Mouse (Mus musculus) layer of hippocampus, adult 8-10 months (tissue): ENCODE data around the gene Lamb1. TPM values are rescaled to one million over a fixed set of nuclear protein-coding genes. Genes with fewer than 3 reads are reported as not detected.

Experiments
- DNase-seq, 2 experiments: peaks; one replicate each; pipeline ENCODE4 v3.0.0; 2022; ENCODE audit warnings: low spot score in 2 of 2
- total RNA-seq, 4 experiments: library from RNA; stranded (reverse); gene quantifications; 2 replicates each; pipeline ENCODE4 v1.2.4; 2022

The Lamb1 gene
- total RNA-seq, 4 experiments from 2014 or later, result 32.9 to 38.1 (median 35.4) TPM

DNA sequence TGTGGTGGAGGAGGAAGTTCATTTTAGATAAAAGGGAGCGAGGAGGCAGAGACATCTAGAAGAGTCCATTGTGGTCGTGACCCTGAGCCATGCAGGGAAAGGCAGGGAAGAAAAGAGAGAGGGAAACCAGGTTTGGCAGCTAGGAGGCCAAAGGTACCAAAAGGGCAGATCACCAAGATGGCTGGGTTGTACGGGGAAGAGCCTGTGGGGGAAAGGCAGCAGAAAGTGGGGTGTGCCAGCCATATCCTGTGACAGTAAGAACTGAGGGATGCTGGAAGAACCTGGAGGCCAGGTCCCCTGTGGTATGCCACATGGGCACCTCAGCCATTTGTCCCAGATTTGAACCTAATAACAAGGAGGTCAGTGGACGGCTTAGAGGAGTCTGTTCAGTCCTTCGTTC, 47.2 kb downstream of the Lamb1 start:
- DNase-seq, result no peak

- no peak for DNase-seq
These were observed 48.1 kb downstream of the Lamb1 start for GRCm38 (mm10) chr12:31313136-31313535.

DNA sequence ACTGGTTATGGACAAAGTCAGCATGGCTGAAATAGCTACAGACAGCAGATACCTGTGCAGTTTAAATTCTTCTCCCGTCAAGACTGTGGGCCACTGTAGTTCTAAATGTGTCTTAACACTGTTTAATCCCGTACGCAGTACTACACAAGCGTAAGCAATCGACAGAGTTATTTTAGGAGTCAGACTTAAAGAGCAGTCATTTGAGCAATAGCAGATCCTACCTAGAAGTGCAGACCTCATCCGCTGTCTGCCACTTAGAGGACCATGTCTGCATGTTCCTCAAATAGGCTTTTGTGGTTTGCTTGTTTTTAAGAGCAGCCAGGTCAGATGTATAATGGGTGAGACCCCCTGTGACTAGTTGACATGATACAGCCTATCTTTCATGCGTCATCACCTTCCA, 49.3 kb downstream of the Lamb1 start:
- no peak for DNase-seq

DNA sequence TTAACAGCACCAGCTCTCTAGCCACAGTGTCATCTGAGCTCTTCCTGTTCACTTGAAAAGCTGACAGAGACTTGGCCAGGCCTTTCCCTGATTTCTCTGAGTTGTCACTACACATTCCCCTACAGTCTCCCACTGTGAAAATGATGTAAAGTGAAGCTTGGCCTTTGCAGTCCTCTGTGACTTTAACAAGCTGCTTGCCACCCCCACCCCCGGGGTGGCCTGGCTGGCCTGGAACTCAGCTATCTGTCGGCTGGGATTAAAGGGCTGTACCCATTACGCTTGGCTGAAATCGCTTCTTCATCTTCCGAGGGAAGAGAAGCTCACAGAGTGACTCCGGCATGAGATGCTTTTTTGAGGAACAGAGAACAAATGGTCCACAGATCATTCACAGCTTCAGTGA, 50.9 kb downstream of the Lamb1 start:
- no peak for DNase-seq

GRCm38 (mm10) chr12:31317670-31318408, 52.8 kb downstream of the Lamb1 start:
- no peak for DNase-seq

DNA sequence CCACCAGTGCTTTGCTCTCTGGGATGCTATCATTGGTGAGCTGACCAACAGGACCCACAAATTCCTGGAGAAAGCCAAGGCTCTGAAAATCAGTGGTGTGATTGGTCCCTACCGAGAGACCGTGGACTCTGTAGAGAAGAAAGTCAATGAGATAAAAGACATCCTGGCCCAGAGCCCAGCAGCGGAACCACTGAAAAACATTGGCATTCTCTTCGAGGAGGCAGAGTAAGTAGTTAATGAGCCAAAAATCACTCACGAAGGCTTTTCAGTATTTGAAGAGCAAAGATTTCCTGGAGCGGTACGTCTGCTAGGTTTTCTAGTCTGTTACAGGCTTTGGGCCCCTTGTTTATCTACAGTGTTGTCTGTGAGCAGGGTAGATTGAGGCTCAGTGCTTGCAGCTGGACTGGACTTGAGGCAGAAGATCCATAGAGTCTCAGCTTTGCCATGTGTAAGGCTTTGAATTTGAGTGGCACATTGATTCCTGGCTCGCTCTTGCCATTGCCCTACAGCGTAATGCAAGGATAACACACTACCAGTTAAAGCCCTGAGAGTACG, 53.5 kb downstream of the Lamb1 start:
- no peak for DNase-seq

GRCm38 (mm10) chr12:31320817-31321216, 55.8 kb downstream of the Lamb1 start:
- DNase-seq, result no peak

DNA sequence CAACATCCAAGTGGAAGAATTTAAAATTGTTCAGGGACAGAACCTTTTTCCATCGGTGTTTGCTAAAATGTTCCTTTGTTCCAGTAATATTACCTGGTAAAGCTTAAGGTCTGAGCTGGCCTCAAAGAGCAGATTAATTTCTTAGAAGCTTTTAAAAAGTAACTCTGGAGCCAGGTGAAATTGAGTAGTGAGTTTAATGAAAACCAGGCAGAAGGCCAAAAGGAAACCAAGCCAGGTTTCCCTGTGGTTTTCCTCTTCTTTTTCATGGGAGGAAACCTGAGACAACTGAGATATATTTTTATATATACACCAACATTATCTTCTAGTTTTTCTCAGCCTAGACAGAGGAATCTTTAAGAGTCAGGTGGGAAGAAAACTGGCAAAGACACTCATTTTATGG, 56.5 kb downstream of the Lamb1 start:
- no peak for DNase-seq

GRCm38 (mm10) chr12:31323136-31323695, 58.2 kb downstream of the Lamb1 start:
- no peak for DNase-seq

GRCm38 (mm10) chr12:31327139-31327538, 62.1 kb downstream of the Lamb1 start:
- no peak for DNase-seq

GRCm38 (mm10) chr12:31333261-31333660, 68.2 kb downstream of the Lamb1 start:
- DNase-seq, result no peak

DNA sequence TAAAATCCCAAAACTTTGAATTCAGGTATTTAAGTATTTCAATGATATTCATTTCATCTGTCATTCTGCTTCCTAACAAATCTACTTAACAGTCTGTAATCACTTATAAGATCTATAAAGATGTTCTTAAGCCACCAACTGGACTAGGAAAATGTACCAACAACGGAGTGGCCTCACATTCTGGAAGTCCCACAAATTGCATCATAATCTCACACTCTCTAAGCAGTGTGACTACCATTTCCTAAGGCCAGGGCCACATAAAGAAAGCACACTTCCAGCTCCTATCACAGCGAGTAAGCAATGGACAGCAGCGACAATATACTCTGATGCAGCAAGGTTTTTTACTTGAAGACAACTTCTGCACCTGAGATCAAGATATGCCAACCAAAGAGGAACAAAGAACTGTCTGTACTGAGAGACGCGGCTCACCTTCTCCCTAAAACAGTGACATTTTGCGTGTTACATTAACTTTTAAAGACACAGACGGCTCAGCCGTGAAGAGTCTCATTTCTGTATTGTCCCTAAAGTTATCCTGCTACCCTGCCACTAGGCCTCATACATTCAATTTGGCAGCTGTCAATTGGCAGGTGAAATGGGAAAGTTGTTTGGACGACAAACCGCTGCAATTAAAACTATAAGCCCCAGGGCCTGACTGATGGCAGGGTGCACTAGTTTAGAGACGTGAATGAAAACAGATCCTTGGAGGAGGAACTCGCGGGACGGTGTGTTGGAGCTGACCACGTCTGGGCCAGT, 85.3 kb downstream of the Lamb1 start:
- DNase-seq, result no peak

DNA sequence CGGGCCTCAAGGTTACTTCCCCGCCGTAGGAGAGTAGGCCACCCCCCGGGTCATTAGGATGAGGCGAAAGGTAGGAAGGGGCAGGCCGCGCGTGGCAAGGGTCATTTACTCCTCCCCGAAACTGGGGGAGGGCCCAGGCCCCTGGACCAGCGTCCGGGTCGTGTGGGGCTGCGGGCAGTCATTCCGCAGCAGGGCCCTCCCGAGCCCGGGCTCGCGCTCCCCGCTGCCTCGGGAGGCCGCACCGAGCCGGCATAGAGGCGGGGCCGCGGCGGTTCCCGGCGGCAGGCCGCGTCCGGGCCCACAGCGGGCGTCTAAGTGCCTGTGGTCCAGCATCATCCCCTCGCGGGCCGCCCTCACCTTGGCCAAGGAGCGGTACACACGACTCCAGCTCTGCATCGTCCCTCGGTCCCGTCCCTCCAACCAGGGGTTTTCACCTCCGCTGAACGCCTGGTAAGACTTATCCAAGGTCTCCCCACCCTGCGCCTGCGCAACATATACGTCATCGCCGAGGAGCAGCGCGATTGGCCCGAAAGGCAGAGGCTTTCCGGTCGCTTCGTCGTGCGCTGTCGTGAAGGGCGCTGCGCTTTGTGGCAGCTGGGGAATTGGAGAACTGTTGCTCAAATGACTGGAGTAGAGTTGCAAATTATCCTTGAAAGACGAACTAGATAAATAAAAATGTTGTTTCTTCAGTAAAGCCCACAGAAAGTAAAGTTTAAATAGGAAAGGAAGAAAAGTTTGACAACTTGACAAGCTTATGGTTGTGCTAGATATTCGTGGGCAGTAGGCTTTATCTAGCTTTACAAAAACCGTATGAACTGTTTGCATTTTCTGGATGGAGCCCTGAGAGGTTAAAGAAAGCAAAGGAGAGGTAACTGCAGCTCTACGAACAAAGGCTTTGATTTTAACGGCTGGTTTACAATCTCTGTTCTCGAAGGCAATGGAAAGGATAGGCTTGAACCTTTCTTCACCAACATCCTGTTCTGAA, 86.2 kb downstream of the Lamb1 start, which contains the start of gene Dld:
Dld (minus strand) TSS at position 510 of the 985 bp plus-strand sequence.
- peak; percentile 95 for DNase-seq

- DNase-seq, result no peak
These were observed 101.4 kb downstream of the Lamb1 start for GRCm38 (mm10) chr12:31366428-31366827.

DNA sequence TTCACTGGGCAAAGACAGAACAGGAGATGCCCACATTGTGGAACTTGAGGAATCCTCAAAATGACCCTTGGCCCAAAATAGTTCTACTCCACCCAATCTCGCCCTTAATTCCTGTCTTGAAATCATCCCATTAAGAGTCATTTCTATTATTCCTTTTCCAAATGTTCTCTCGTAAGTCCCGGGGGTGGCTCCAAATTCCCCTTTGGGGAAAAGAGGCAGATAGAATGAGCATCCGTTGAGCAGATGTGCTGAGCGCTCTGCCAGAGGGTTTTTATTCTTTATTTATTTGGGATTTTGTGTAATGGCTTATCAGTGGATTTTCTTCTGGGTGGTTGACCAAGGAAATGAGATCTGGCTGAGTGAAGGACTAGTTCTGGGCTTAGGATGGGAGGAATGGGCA, 102.7 kb downstream of the Lamb1 start:
- no peak for DNase-seq

- DNase-seq, result no peak
These were observed 104.1 kb downstream of the Lamb1 start for GRCm38 (mm10) chr12:31369118-31369517.

- DNase-seq, result no peak
These were observed 104.6 kb downstream of the Lamb1 start for GRCm38 (mm10) chr12:31369656-31370055.

DNA sequence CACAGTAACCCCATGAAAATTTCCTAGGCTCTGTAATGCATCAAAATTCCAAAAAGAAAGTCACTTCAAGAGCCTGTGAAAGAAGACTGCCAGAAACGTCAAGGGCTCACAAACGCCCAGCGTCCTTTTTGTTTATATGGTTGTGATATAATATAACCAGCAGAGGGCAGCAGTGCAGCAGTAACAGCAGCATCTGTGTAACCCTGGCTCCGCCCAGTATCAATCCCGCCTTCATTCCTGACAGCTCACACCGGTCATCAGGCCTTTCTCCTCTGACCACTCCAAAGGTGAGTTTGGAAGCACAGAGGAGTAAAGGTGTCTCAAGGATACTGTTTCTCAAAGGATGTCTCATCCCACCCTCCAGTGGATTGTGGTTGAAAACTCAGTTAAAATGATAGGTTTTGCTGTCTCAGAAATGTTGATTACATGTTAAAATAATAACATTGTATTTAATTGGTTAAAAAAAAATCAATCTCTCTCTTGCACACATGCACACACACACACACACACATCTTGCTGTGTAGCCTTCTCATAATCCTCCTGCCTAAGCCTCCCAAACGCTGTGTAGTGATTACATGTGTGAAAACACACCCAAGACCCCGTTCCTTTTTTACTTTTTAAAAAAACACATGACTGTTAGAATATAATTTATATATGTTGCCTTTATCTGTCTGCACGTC, 109.7 kb downstream of the Lamb1 start:
- DNase-seq, result peak; percentile 38 to 67

DNA sequence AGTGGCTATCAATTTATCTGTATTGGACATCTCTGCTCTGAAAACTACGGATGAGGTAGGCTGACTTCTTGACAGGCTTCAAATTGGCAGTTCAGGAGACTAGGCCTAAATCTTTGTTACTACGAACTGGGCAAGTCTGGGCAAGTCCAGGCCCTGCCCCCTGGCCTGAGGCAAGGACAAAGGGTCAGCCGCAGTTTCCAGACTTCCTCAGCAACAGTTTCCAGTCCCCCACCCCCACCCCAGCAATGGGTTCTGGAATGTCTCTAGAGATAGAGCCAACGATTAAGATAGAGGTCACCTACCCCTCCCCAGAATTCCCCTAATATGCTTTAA, 110.2 kb downstream of the Lamb1 start:
- DNase-seq, result no peak

DNA sequence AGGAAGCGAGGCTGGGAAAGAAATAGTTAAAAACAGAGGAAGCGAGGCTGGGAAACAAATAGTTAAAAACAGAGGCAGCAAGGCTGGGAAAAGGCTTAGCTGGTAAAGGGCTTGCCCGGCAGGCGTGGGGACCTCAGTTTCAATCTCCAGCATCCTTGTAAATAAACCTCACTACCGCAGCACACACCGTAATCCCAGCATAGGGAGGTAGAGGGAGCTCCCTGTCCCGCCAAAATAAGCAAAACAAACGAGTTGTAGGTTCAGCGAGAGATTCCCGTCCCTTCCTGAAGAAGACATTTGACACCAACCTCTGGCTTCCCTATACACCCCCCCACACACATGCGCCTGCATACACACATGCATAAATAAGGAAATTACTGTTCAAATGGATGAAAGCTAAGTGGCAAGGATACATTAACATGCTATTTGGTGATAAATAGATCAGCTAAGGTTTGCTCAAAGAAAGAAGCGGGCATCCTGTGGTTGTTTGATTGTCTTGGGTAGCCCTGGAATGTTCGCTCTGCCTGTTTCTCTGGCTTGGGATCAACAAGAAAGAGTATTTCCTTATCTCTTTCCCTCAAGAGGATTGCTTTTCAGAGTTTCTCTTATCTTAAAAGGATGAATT, 111.4 kb downstream of the Lamb1 start:
- DNase-seq, result no peak
